Mouse (Mus musculus) small intestine, adult 2 months (tissue): ENCODE data around the gene Tspan9.

ENCODE experiments used
- CTCF ChIP-seq: fragments of 200-500 bp; IDR thresholded peaks from 2 replicates; pipeline ENCODE4 v1.5.1; 2012; ENCODE audit warnings: low read depth, mild to moderate bottlenecking, control low read depth, inconsistent platforms, low read length, moderate library complexity, mixed read lengths; ENCODE audit not compliant: insufficient replicate concordance, insufficient read length; ENCODE audit errors: extremely low read depth
- POLR2A ChIP-seq: fragments of 200-500 bp; IDR thresholded peaks from 2 replicates; pipeline ENCODE4 v1.6.1; 2012; ENCODE audit warnings: low read depth, mild to moderate bottlenecking, control low read depth, inconsistent platforms, low read length, moderate library complexity

GRCm38 (mm10) chr6:128046799-128047198, 96.6 kb downstream of the Tspan9 start:
- no peak for TF ChIP-seq CTCF
- no peak for TF ChIP-seq POLR2A
